Mouse (Mus musculus): ENCODE measurements at regions not wholly inside any gene's neighbourhood (a gene's known extent, or its start where the extent isn't known, plus 50 kb on each side); places are given as distances from the start of the nearest gene placed in this dataset.
A peak's percentile ranks its signal among the peaks of the same experiment; 100 is the strongest.

DNA sequence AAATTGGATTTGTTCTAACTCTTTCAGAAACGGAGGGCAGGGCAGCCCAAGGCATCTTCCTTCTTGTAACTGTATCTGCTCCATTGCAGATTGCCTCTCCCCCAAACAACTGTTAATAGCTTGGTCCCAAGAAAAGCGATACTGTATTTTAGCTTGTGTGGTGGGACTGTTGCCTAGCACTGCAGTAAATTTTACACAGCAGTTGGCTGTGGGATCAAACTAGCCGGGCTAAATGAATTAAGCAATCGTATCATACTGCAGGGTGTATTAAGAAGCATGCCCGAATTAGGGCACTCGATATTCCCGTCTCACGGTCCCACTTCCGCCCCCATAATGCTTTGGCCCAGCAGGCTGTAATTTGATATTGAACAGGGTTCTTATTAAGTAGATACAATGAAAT is 210.2 kb upstream of the 1700056E22Rik start:
- Histone ChIP-seq H3K9ac (ENCODE audit: control insufficient read depth, low read depth, low read length, poor library complexity, severe bottlenecking) (no peak overlapping the region), H3K79me2 (ENCODE audit: control insufficient read depth, insufficient read depth, low read length, poor library complexity) (no peaks in the 10 kb centered on the region), H3K4me1 (ENCODE audit: control insufficient read depth in 1 of 2, insufficient read depth in 2 of 2, low read length in 2 of 2) (no peaks in the 10 kb centered on the region), H3K4me3 (ENCODE audit: control insufficient read depth in 1 of 2, insufficient read depth in 1 of 2, low read depth in 2 of 2, low read length in 2 of 2) (no peak overlapping the region), H3K36me3 (ENCODE audit: control insufficient read depth in 1 of 2, insufficient read depth in 2 of 2, low read length in 2 of 2) (no peaks in the 10 kb centered on the region), H3K27ac (ENCODE audit: control insufficient read depth, low read depth, low read length) (no peak overlapping the region), H3K27me3 (ENCODE audit: control insufficient read depth in 1 of 2, insufficient read depth in 2 of 2, low read length in 2 of 2) (no peaks in the 10 kb centered on the region; a peak in 1 of 4 replicates), H3K9me3 (replicated peaks; ENCODE audit: insufficient read depth, low read length) (no peaks in the 10 kb centered on the region)
- TF ChIP-seq ZKSCAN1 (IDR thresholded peaks at IDR 0.05; ENCODE audit: low read depth, low read length) (no peak), NRF1 (IDR thresholded peaks at IDR 0.05; ENCODE audit: insufficient read depth, low read depth, low read length, poor library complexity, severe bottlenecking) (no peak), POLR2AphosphoS2 (IDR thresholded peaks at IDR 0.05; ENCODE audit: low read length) (no peak), MAX (IDR thresholded peaks at IDR 0.05; ENCODE audit: low read length) (no peak), ZC3H11A (IDR thresholded peaks at IDR 0.05; ENCODE audit: low read depth, low read length) (no peak), MEF2A (IDR thresholded peaks at IDR 0.05; ENCODE audit: extremely low read depth, insufficient replicate concordance, low read depth, low read length, poor library complexity, severe bottlenecking) (no peak), ELF1 (IDR thresholded peaks at IDR 0.05; ENCODE audit: low read depth, low read length) (no peak)
- DNase-seq (ENCODE audit: low read depth, low spot score) = no peak

DNA sequence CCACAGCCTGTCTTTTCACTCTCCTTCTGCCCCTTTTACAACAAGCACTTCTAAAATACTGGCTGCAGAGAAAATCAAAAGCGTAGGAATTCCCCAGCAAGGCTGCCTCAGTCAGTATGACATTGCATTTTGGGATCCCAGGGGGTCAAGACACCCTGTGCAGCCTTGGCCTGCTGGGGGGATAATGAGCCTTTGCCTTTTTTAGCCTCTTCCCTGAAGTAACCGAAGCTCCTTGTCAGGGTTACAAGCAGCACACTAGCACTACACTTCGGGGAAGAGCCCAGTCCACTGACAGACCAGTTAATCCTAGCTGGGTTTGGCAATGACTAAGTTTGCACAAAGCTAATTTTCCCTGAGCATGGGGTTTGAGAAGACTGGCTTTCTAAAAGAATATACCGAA is 207.7 kb upstream of the 1700056E22Rik start:
- Histone ChIP-seq H3K9me3 (replicated peaks; ENCODE audit: insufficient read depth, low read length) (no peaks in the 10 kb centered on the region), H3K9ac (ENCODE audit: control insufficient read depth, low read depth, low read length, poor library complexity, severe bottlenecking) (no peak overlapping the region), H3K27me3 (ENCODE audit: control insufficient read depth in 1 of 2, insufficient read depth in 2 of 2, low read length in 2 of 2) (no peaks in the 10 kb centered on the region), H3K36me3 (ENCODE audit: control insufficient read depth in 1 of 2, insufficient read depth in 2 of 2, low read length in 2 of 2) (no peaks in the 10 kb centered on the region), H3K79me2 (ENCODE audit: control insufficient read depth, insufficient read depth, low read length, poor library complexity) (no peaks in the 10 kb centered on the region), H3K4me1 (ENCODE audit: control insufficient read depth in 1 of 2, insufficient read depth in 2 of 2, low read length in 2 of 2) (no peaks in the 10 kb centered on the region), H3K4me3 (ENCODE audit: control insufficient read depth in 1 of 2, insufficient read depth in 1 of 2, low read depth in 2 of 2, low read length in 2 of 2) (no peak overlapping the region), H3K27ac (ENCODE audit: control insufficient read depth, low read depth, low read length) (no peak overlapping the region)
- no peak for TF ChIP-seq ZNF384 (IDR thresholded peaks at IDR 0.05; ENCODE audit: low read depth, low read length)
- TF ChIP-seq UBTF (IDR thresholded peaks at IDR 0.05; ENCODE audit: borderline replicate concordance, insufficient read depth, low read depth, low read length) = no peak
- no peak for TF ChIP-seq ZMIZ1 (IDR thresholded peaks at IDR 0.05; ENCODE audit: low read depth, low read length)
- DNase-seq (ENCODE audit: low read depth, low spot score) = no peak

DNA sequence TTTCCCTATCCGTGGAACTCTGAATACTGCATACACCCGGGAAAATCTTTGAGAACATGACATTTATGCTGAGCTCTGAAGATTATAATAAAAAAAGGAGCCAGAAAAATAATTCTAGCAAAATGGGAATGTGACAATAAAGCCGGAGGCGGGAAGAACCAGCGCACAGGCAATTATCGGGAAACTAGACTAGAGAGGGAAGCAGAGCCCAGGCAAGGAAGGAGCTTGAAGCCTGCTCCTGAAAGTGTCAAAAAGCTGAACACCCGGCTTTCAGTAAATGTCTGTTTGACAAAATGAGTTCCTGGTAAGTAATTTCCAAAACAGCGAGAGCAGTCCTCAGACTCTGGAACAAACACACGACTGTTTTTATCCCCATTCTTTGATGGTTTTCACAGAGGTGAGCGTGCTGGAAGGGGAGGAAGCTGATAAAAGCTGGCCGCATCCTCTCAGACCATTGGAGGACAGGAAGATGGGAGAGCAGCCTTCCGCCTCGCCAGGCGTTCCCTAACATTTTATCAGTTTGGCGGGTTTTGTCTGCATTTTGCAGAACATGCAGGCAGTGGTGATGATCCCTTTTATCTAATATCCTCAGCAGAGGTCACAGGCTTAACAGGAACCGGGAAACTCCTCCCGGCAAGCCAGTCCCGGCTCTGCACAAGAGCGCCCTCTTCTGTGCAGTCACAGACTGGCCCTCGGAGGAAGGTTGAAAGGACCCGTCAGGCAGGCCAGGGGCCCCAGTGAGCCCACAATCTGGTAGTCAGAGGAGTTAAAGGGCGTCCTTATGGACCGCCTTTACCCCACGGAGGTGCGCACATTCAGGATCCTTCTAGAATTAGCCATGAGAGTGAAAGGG is 201.3 kb upstream of the 1700056E22Rik start:
- DNase-seq (ENCODE audit: low read depth, low spot score) = no peak
- Histone ChIP-seq H3K9ac (ENCODE audit: control insufficient read depth, low read depth, low read length, poor library complexity, severe bottlenecking) (no peak overlapping the region), H3K4me3 (ENCODE audit: control insufficient read depth in 1 of 2, insufficient read depth in 1 of 2, low read depth in 2 of 2, low read length in 2 of 2) (no peak overlapping the region), H3K79me2 (ENCODE audit: control insufficient read depth, insufficient read depth, low read length, poor library complexity) (no peaks in the 10 kb centered on the region), H3K36me3 (ENCODE audit: control insufficient read depth in 1 of 2, insufficient read depth in 2 of 2, low read length in 2 of 2) (no peaks in the 10 kb centered on the region), H3K27me3 (ENCODE audit: control insufficient read depth in 1 of 2, insufficient read depth in 2 of 2, low read length in 2 of 2) (no peaks in the 10 kb centered on the region), H3K27ac (ENCODE audit: control insufficient read depth, low read depth, low read length) (no peak overlapping the region), H3K4me1 (ENCODE audit: control insufficient read depth in 1 of 2, insufficient read depth in 2 of 2, low read length in 2 of 2) (no peaks in the 10 kb centered on the region), H3K9me3 (replicated peaks; ENCODE audit: insufficient read depth, low read length) (no peaks in the 10 kb centered on the region)
- TF ChIP-seq CTCF (IDR thresholded peaks at IDR 0.05 in 2 of 3, conservative IDR thresholded peaks at IDR 0.05 in 1 of 3; ENCODE audit: control insufficient read depth in 1 of 3, insufficient read depth in 1 of 3, low read depth in 2 of 3, low read length in 3 of 3, poor library complexity in 1 of 3, severe bottlenecking in 1 of 3) (peak in 1 of 3 experiments; percentile 19; a peak in 1 of 6 replicates), GABPA (IDR thresholded peaks at IDR 0.05; ENCODE audit: low read depth, low read length) (no peak)

All from MEL (cell line).